Mouse (Mus musculus) embryonic facial prominence, embryonic 14.5 days (tissue): ENCODE results near the gene Cd6. TPM values are rescaled to one million over a fixed set of nuclear protein-coding genes. Genes with fewer than 3 reads are reported as not detected.

ENCODE experiments used
- ATAC-seq: fragments of 200-750 bp; cut with Nextera tagmentation; 2 replicates; pipeline ENCODE4 v1.8.0; 2017; ENCODE audit warnings: low read depth, moderate number of reproducible peaks, moderate TSS enrichment
- DNase-seq: peaks from one replicate; pipeline ENCODE4 v3.0.0-alpha.2; 2015; ENCODE audit warnings: low spot score
- H3K27ac ChIP-seq: fragments of 300-500 bp; sonication (generic); replicated peaks from 2 replicates; pipeline ENCODE4 v1.5.1; 2014; ENCODE audit warnings: low read depth, mild to moderate bottlenecking, low read length, moderate library complexity
- H3K27me3 ChIP-seq: fragments of 300-500 bp; sonication (generic); replicated peaks from 2 replicates; pipeline ENCODE4 v1.6.1; 2014; ENCODE audit warnings: low read length; ENCODE audit not compliant: control insufficient read depth, insufficient read depth
- H3K36me3 ChIP-seq: fragments of 300-500 bp; sonication (generic); 2 replicates; pipeline ENCODE4 v1.6.1; 2014; ENCODE audit warnings: low read length, mixed read lengths; ENCODE audit not compliant: control insufficient read depth, insufficient read depth
- H3K4me1 ChIP-seq: fragments of 300-500 bp; sonication (generic); 2 replicates; pipeline ENCODE4 v1.6.1; 2014; ENCODE audit warnings: antibody characterized with exemption, low read length; ENCODE audit not compliant: control insufficient read depth, insufficient read depth
- H3K4me2 ChIP-seq: fragments of 300-500 bp; sonication (generic); 2 replicates; pipeline ENCODE4 v1.6.1; 2014; ENCODE audit warnings: low read depth, mild to moderate bottlenecking, low read length, moderate library complexity, mixed read lengths
- H3K4me3 ChIP-seq: fragments of 300-500 bp; sonication (generic); 2 replicates; pipeline ENCODE4 v1.5.1; 2014; ENCODE audit warnings: low read depth, mild to moderate bottlenecking, low read length
- H3K9ac ChIP-seq: fragments of 300-500 bp; sonication (generic); 2 replicates; pipeline ENCODE4 v1.6.1; 2014; ENCODE audit warnings: low read depth, mild to moderate bottlenecking, low read length, moderate library complexity, mixed read lengths
- H3K9me3 ChIP-seq: fragments of 300-500 bp; sonication (generic); 2 replicates; pipeline ENCODE4 v1.6.1; 2016; ENCODE audit warnings: low read length; ENCODE audit not compliant: control insufficient read depth
- WGBS: fragments of 180-500 bp; shearing (Covaris S2); extraction: QIAGEN DNeasy Blood & Tissue Kit; methylation state at CpG from one replicate; pipeline ENCODE4 v1.1.7; 2014; 5-methylcytosine and 5-hydroxymethylcytosine counted together
- polyA plus RNA-seq: library from polyadenylated mRNA; unstranded; fragments of >200 nt; fragmentation: Nextera tagmentation; extraction: Ambion mirVana; gene quantifications from 2 replicates; pipeline ENCODE4 v1.2.1, GENCODE M21; 2014

Gene Cd6
- polyA plus RNA-seq, 1 experiment from 2014 or later: not detected

DNA sequence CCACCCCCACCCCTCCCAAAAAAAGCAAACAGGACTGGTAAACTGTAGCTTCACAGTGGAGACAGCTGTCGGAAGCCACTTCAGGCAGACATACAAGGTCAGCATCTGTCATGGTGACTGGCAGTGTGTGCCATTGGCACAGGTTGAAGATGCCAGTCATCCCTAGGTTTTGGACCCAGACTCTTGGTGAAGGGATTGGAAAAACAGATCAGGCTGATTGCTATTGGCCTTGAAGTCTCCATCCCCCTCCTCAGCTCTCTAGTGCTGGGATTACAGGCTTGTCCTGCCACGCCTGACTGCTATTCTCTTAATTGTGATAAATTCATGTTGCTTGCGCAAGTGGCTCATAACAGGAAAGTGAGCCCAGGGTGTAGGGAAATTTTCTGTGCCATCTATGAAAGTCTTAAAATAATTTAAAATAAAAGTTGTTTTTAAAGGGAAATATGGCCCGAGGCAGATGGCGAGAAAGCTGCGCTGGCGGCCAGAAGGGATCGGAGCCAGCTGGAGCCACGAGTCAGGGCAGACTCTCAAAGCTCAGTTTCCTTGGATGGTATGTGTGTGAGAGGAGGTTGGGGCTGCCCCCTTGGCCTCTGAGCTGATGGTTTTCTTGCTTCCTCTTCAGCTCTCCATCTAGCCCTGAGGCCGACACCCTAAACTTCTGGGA lies 44.9 kb downstream of the Cd6 start:
- no peak overlapping the region for H3K4me3 ChIP-seq
- no peaks in the 10 kb centered on the region for H3K36me3 ChIP-seq
- DNase-seq: peak; percentile 27
- WGBS: 57% methylated on average over 10 of the region's 10 CpGs
- peak; percentile 27; the same call in 1 of the 2 replicates for ATAC-seq
- no peak overlapping the region for H3K27ac ChIP-seq
- H3K4me1 ChIP-seq: peaks cover 9% of the 10 kb centered on the region; the same call in 1 of the 2 replicates
- no peak overlapping the region for H3K4me2 ChIP-seq
- no peaks in the 10 kb centered on the region for H3K9me3 ChIP-seq
- H3K27me3 ChIP-seq: no peaks in the 10 kb centered on the region
- no peak overlapping the region for H3K9ac ChIP-seq

- WGBS: 35% methylated on average over 3 of the region's 3 CpGs
Measured at GRCm38 (mm10) chr19:10784061-10784460, 45.8 kb downstream of the Cd6 start.

GRCm38 (mm10) chr19:10783168-10783567 lies 46.7 kb downstream of the Cd6 start:
- H3K9me3 ChIP-seq: no peaks in the 10 kb centered on the region
- peaks cover 9% of the 10 kb centered on the region; the same call in 1 of the 2 replicates for H3K4me1 ChIP-seq
- H3K27ac ChIP-seq: no peak overlapping the region
- no peak overlapping the region for H3K9ac ChIP-seq
- ATAC-seq: no peak
- H3K27me3 ChIP-seq: no peaks in the 10 kb centered on the region
- no peak overlapping the region for H3K4me3 ChIP-seq
- no peaks in the 10 kb centered on the region for H3K36me3 ChIP-seq
- WGBS: 80% methylated on average over 4 of the region's 4 CpGs
- no peak overlapping the region for H3K4me2 ChIP-seq
- no peak for DNase-seq

More at GRCm38 (mm10) chr19:10784061-10784460, 45.8 kb downstream of the Cd6 start:
- Histone ChIP-seq H3K27me3 (no peaks in the 10 kb centered on the region), H3K4me3 (no peak overlapping the region), H3K36me3 (no peaks in the 10 kb centered on the region), H3K4me2 (no peak overlapping the region), H3K27ac (no peak overlapping the region), H3K4me1 (peaks cover 9% of the 10 kb centered on the region; the same call in 1 of the 2 replicates), H3K9me3 (no peaks in the 10 kb centered on the region), H3K9ac (no peak overlapping the region)
- ATAC-seq (no peak), DNase-seq (no peak)

DNA sequence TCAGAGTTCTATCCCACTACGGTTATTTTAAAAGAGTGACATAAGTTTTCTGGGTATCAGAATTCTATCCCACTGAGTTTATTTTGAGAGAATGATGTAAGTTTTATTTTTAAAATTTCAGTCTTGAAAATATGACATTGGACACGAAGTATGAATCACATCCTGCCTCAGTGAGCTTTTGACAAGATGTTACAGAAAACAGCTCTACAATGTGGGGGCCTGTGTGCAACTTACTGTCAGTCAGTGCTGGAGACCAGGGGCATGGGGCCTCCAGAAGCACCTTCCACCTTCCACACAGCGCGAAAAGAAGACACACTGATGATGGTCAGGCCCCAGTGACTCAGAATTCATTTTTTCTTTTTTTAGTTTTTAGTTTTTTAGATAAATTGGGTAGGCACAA lies 48.2 kb downstream of the Cd6 start:
- no peak overlapping the region for H3K4me2 ChIP-seq
- H3K36me3 ChIP-seq: no peaks in the 10 kb centered on the region
- no peak overlapping the region for H3K4me3 ChIP-seq
- DNase-seq (no peak), ATAC-seq (no peak)
- H3K27me3 ChIP-seq: no peaks in the 10 kb centered on the region
- 77% methylated on average over 4 of the region's 4 CpGs for WGBS
- no peak overlapping the region for H3K27ac ChIP-seq
- H3K9ac ChIP-seq: no peak overlapping the region
- peaks cover 9% of the 10 kb centered on the region; the same call in 1 of the 2 replicates for H3K4me1 ChIP-seq
- H3K9me3 ChIP-seq: no peaks in the 10 kb centered on the region

- Histone ChIP-seq H3K9ac (no peak overlapping the region), H3K27me3 (no peaks in the 10 kb centered on the region), H3K4me3 (no peak overlapping the region), H3K4me2 (no peak overlapping the region), H3K36me3 (no peaks in the 10 kb centered on the region), H3K4me1 (no peaks in the 10 kb centered on the region), H3K27ac (no peak overlapping the region), H3K9me3 (no peaks in the 10 kb centered on the region)
- 61% methylated on average over 4 of the region's 4 CpGs for WGBS
- no peak for DNase-seq
- no peak for ATAC-seq
Measured at GRCm38 (mm10) chr19:10776906-10777305, 53.0 kb downstream of the Cd6 start.

- 90% methylated on average over 6 of the region's 6 CpGs for WGBS
- H3K9me3 ChIP-seq: no peaks in the 10 kb centered on the region
- H3K9ac ChIP-seq: no peak overlapping the region
- no peak overlapping the region for H3K4me2 ChIP-seq
- no peak for DNase-seq
- H3K27ac ChIP-seq: no peak overlapping the region
- H3K27me3 ChIP-seq: no peaks in the 10 kb centered on the region
- H3K4me3 ChIP-seq: no peak overlapping the region
- H3K36me3 ChIP-seq: no peaks in the 10 kb centered on the region
- ATAC-seq: no peak
- no peaks in the 10 kb centered on the region for H3K4me1 ChIP-seq
Measured at GRCm38 (mm10) chr19:10774141-10774540, 55.7 kb downstream of the Cd6 start.

- no peak overlapping the region for H3K4me2 ChIP-seq
- H3K9ac ChIP-seq: no peak overlapping the region
- H3K4me3 ChIP-seq: no peak overlapping the region
- no peaks in the 10 kb centered on the region for H3K27me3 ChIP-seq
- no peaks in the 10 kb centered on the region for H3K9me3 ChIP-seq
- H3K27ac ChIP-seq: no peak overlapping the region
- no peaks in the 10 kb centered on the region for H3K36me3 ChIP-seq
- no peak for ATAC-seq
- 81% methylated on average over 7 of the region's 7 CpGs for WGBS
- H3K4me1 ChIP-seq: no peaks in the 10 kb centered on the region
- DNase-seq: no peak
Measured at GRCm38 (mm10) chr19:10773384-10773783, 56.5 kb downstream of the Cd6 start.

GRCm38 (mm10) chr19:10772866-10773265 lies 57.0 kb downstream of the Cd6 start:
- Histone ChIP-seq H3K4me2 (no peak overlapping the region), H3K36me3 (no peaks in the 10 kb centered on the region), H3K4me1 (no peaks in the 10 kb centered on the region), H3K27me3 (no peaks in the 10 kb centered on the region), H3K9me3 (no peaks in the 10 kb centered on the region), H3K4me3 (no peak overlapping the region), H3K9ac (no peak overlapping the region), H3K27ac (no peak overlapping the region)
- no peak for ATAC-seq
- DNase-seq: no peak
- 89% methylated on average over 10 of the region's 10 CpGs for WGBS

DNA sequence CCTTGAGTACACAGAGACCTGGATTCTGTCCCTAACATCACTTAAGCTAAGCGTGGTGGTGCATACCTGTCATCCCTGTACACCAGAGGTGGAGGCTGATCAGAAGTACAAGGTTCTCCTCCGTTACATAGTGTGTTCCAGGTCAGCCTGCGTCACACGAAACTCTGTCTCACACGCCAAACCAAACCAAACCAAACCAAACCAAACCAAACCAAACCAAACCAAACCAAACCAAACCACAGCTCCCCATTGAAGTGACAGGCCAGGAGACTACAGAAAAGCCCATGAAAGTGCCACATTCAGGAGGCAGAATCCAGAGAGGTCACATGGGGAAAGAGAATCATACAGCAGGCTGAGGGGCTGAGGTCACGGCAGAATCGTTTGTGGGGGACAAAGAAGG lies 57.9 kb downstream of the Cd6 start:
- no peaks in the 10 kb centered on the region for H3K36me3 ChIP-seq
- ATAC-seq: no peak
- no peak for DNase-seq
- H3K27ac ChIP-seq: no peak overlapping the region
- H3K27me3 ChIP-seq: no peaks in the 10 kb centered on the region
- no peaks in the 10 kb centered on the region for H3K4me1 ChIP-seq
- H3K9me3 ChIP-seq: no peaks in the 10 kb centered on the region
- no peak overlapping the region for H3K4me3 ChIP-seq
- WGBS: 82% methylated on average over 7 of the region's 7 CpGs
- H3K4me2 ChIP-seq: no peak overlapping the region
- no peak overlapping the region for H3K9ac ChIP-seq
